In genomic region chr14:12134504-12134903, GRCm38 (mm10) we compare ENCODE assay signal across 17 mouse cellular contexts.
A peak's percentile ranks its signal among the peaks of the same experiment; 100 is the strongest.
DNase-seq lines count a peak whose midpoint lies in the region; ATAC-seq and TF ChIP-seq lines count a peak whose summit lies in the region.
"Had no signal": no experiment of that assay in that cellular context is flagged by ENCODE, and none has a peak within 500 bp of the region (broad histone marks: within the 10 kb centered on the region; RNA-seq: fewer than 3 reads in every experiment).

No protein-coding gene starts in this region.

- no peaks in the 10 kb centered on the region for H3K27me3 ChIP-seq in heart, embryonic 10.5 days (ENCODE audit: insufficient read depth, poor library complexity, severe bottlenecking)
- H3K27me3 ChIP-seq in kidney, postnatal 0 days (ENCODE audit: insufficient read depth, low read length): no peaks in the 10 kb centered on the region
- H3K27me3 ChIP-seq: embryonic facial prominence, embryonic 15.5 days had no signal

- no peak overlapping the region for H3K4me2 ChIP-seq in kidney, postnatal 0 days (ENCODE audit: low read length)
- H3K4me2 ChIP-seq: embryonic facial prominence, embryonic 15.5 days; liver, embryonic 11.5 days; lung, embryonic 14.5 days had no signal

- H3K4me3 ChIP-seq in heart, embryonic 10.5 days: no peak overlapping the region
- no peak overlapping the region for H3K4me3 ChIP-seq in kidney, postnatal 0 days (replicated peaks; ENCODE audit: low read depth, low read length)
- H3K4me3 ChIP-seq: embryonic facial prominence, embryonic 15.5 days; limb, embryonic 10.5 days had no signal

- no peak for ATAC-seq in kidney, postnatal 0 days (replicated peaks; ENCODE audit: low FRiP score, low read depth)
- ATAC-seq: hindbrain, postnatal 0 days had no signal

- H3K9ac ChIP-seq in kidney, postnatal 0 days (ENCODE audit: low read depth, low read length): no peak overlapping the region
- H3K9ac ChIP-seq: embryonic facial prominence, embryonic 15.5 days; lung, embryonic 14.5 days had no signal

- DNase-seq in heart, adult 11 months: peak; percentile 97
- DNase-seq in heart, embryonic 10.5 days (ENCODE audit: low spot score): no peak
- DNase-seq in kidney, adult 9 months: peak; percentile 45
- DNase-seq in kidney, postnatal 4 days: no peak
- peak; percentile 22 for DNase-seq in kidney, postnatal 0 days (ENCODE audit: low spot score)
- peak; percentile 53 for DNase-seq in lung, postnatal 36 days
- no peak for DNase-seq in right cerebral cortex, postnatal 14 days
- DNase-seq in cerebellum, adult 8-10 months: no peak
- DNase-seq: adrenal gland, adult 8-10 months; cerebellum, adult 9-10 months; gastrocnemius, postnatal 36 days; lung, embryonic 14.5 days; thymus, adult 18-20 months had no signal

- no peaks in the 10 kb centered on the region for H3K36me3 ChIP-seq in heart, embryonic 10.5 days
- no peaks in the 10 kb centered on the region for H3K36me3 ChIP-seq in kidney, postnatal 0 days (ENCODE audit: insufficient read depth, low read length)
- H3K36me3 ChIP-seq: embryonic facial prominence, embryonic 15.5 days had no signal

- no peaks in the 10 kb centered on the region for H3K4me1 ChIP-seq in heart, embryonic 10.5 days
- H3K4me1 ChIP-seq in kidney, postnatal 0 days (replicated peaks; ENCODE audit: insufficient read depth, low read length): no peaks in the 10 kb centered on the region
- H3K4me1 ChIP-seq: embryonic facial prominence, embryonic 15.5 days had no signal

- TF ChIP-seq CTCF in kidney, postnatal 0 days (IDR thresholded peaks at IDR 0.05; ENCODE audit: low read depth): no peak

- no peak overlapping the region for H3K27ac ChIP-seq in heart, embryonic 10.5 days
- no peak overlapping the region for H3K27ac ChIP-seq in kidney, postnatal 0 days
- H3K27ac ChIP-seq: embryonic facial prominence, embryonic 15.5 days; hindbrain, postnatal 0 days; limb, embryonic 10.5 days had no signal

- H3K9me3 ChIP-seq in heart, embryonic 10.5 days: no peaks in the 10 kb centered on the region
- H3K9me3 ChIP-seq in kidney, postnatal 0 days (replicated peaks; ENCODE audit: low read length): no peaks in the 10 kb centered on the region
- H3K9me3 ChIP-seq: embryonic facial prominence, embryonic 15.5 days; limb, embryonic 10.5 days had no signal

- WGBS in heart, embryonic 10.5 days: 77% methylated on average over 4 of the region's 4 CpGs
- 63% methylated on average over 4 of the region's 4 CpGs for WGBS in kidney, postnatal 0 days

Comparison
In these comparisons a context has a peak if more than half of its experiments do, and no peak if none do; other contexts are left out.
1. DNase-seq: peak in heart, adult 11 months (single experiment), kidney, adult 9 months (single experiment), kidney, postnatal 0 days (single experiment) and lung, postnatal 36 days (single experiment); none in heart, embryonic 10.5 days (single experiment), kidney, postnatal 4 days (0 of 2), right cerebral cortex, postnatal 14 days (single experiment) and cerebellum, adult 8-10 months (single experiment).